Mouse (Mus musculus): ENCODE measurements around the gene Fam234b. TPM values are rescaled to one million over a fixed set of nuclear protein-coding genes. Genes with fewer than 3 reads are reported as not detected.

Gene Fam234b
- polyA plus RNA-seq (2015; fragmentation: Nextera tagmentation; extraction: Ambion mirVana), result 110 and 120 TPM in 2 replicates

GRCm38 (mm10) chr6:135197921-135198532 lies at the start of gene Fam234b, which contains the start of gene Hebp1:
Gene Fam234b (plus strand): TSS chr6:135197977.
Gene Hebp1 (minus strand): TSS chr6:135198022.
- H3K9me3 ChIP-seq (ENCODE audit: control insufficient read depth, low read length), result no peaks in the 10 kb centered on the region
- H3K27me3 ChIP-seq (replicated peaks; ENCODE audit: control insufficient read depth, insufficient read depth, low read length), result no peaks in the 10 kb centered on the region
- H3K9ac ChIP-seq (ENCODE audit: low read depth, low read length), result peak within 1 kb of the TSS; percentile 89
- H3K4me3 ChIP-seq (ENCODE audit: low read length), result peak within 1 kb of the TSS; percentile 75
- peak; percentile 92 for ATAC-seq
- H3K4me2 ChIP-seq (ENCODE audit: low read length), result peak within 1 kb of the TSS; percentile 75
- under 1% methylated on average over 48 of the region's 52 CpGs for WGBS
- peaks cover 14% of the 10 kb centered on the region for H3K4me1 ChIP-seq (ENCODE audit: control insufficient read depth, insufficient read depth, low read depth, low read length)
- H3K36me3 ChIP-seq (ENCODE audit: control insufficient read depth, insufficient read depth, low read length), result no peaks in the 10 kb centered on the region
- H3K27ac ChIP-seq (ENCODE audit: low read depth, low read length), result peak within 1 kb of the TSS; percentile 85

- no peak overlapping the region for H3K4me3 ChIP-seq (ENCODE audit: low read length)
- no peaks in the 10 kb centered on the region for H3K27me3 ChIP-seq (replicated peaks; ENCODE audit: control insufficient read depth, insufficient read depth, low read length)
- no peak overlapping the region for H3K27ac ChIP-seq (ENCODE audit: low read depth, low read length)
- 38% methylated on average over 1 of the region's 1 CpGs for WGBS
- H3K36me3 ChIP-seq (ENCODE audit: control insufficient read depth, insufficient read depth, low read length), result no peaks in the 10 kb centered on the region
- H3K4me1 ChIP-seq (ENCODE audit: control insufficient read depth, insufficient read depth, low read depth, low read length), result no peaks in the 10 kb centered on the region
- no peak; the same call in 1 of the 2 replicates for ATAC-seq
- no peak overlapping the region for H3K9ac ChIP-seq (ENCODE audit: low read depth, low read length)
- no peaks in the 10 kb centered on the region for H3K9me3 ChIP-seq (ENCODE audit: control insufficient read depth, low read length)
- H3K4me2 ChIP-seq (ENCODE audit: low read length), result no peak overlapping the region
Observed at GRCm38 (mm10) chr6:135148506-135148905, 49.3 kb upstream of the Fam234b start.

GRCm38 (mm10) chr6:135149175-135149574 lies 48.6 kb upstream of the Fam234b start:
- Histone ChIP-seq H3K9ac (ENCODE audit: low read depth, low read length) (no peak overlapping the region), H3K27ac (ENCODE audit: low read depth, low read length) (no peak overlapping the region), H3K4me1 (ENCODE audit: control insufficient read depth, insufficient read depth, low read depth, low read length) (no peaks in the 10 kb centered on the region), H3K4me3 (ENCODE audit: low read length) (no peak overlapping the region), H3K27me3 (replicated peaks; ENCODE audit: control insufficient read depth, insufficient read depth, low read length) (no peaks in the 10 kb centered on the region), H3K36me3 (ENCODE audit: control insufficient read depth, insufficient read depth, low read length) (no peaks in the 10 kb centered on the region), H3K9me3 (ENCODE audit: control insufficient read depth, low read length) (no peaks in the 10 kb centered on the region), H3K4me2 (ENCODE audit: low read length) (no peak overlapping the region)
- WGBS, result 86% methylated on average over 4 of the region's 4 CpGs
- no peak for ATAC-seq

- Histone ChIP-seq H3K4me2 (ENCODE audit: low read length) (no peak overlapping the region), H3K36me3 (ENCODE audit: control insufficient read depth, insufficient read depth, low read length) (no peaks in the 10 kb centered on the region), H3K27me3 (replicated peaks; ENCODE audit: control insufficient read depth, insufficient read depth, low read length) (no peaks in the 10 kb centered on the region), H3K27ac (ENCODE audit: low read depth, low read length) (no peak overlapping the region), H3K9me3 (ENCODE audit: control insufficient read depth, low read length) (no peaks in the 10 kb centered on the region), H3K9ac (ENCODE audit: low read depth, low read length) (no peak overlapping the region), H3K4me3 (ENCODE audit: low read length) (no peak overlapping the region), H3K4me1 (ENCODE audit: control insufficient read depth, insufficient read depth, low read depth, low read length) (no peaks in the 10 kb centered on the region)
- 81% methylated on average over 4 of the region's 4 CpGs for WGBS
- ATAC-seq, result no peak
Observed at GRCm38 (mm10) chr6:135149722-135150121, 48.1 kb upstream of the Fam234b start.

- Histone ChIP-seq H3K4me2 (ENCODE audit: low read length) (no peak overlapping the region), H3K36me3 (ENCODE audit: control insufficient read depth, insufficient read depth, low read length) (no peaks in the 10 kb centered on the region), H3K4me1 (ENCODE audit: control insufficient read depth, insufficient read depth, low read depth, low read length) (no peaks in the 10 kb centered on the region), H3K9me3 (ENCODE audit: control insufficient read depth, low read length) (no peaks in the 10 kb centered on the region), H3K27ac (ENCODE audit: low read depth, low read length) (no peak overlapping the region), H3K9ac (ENCODE audit: low read depth, low read length) (no peak overlapping the region), H3K27me3 (replicated peaks; ENCODE audit: control insufficient read depth, insufficient read depth, low read length) (no peaks in the 10 kb centered on the region), H3K4me3 (ENCODE audit: low read length) (no peak overlapping the region)
- no peak for ATAC-seq
- 33% methylated on average over 5 of the region's 5 CpGs for WGBS
Observed at GRCm38 (mm10) chr6:135150311-135150710, 47.5 kb upstream of the Fam234b start.

GRCm38 (mm10) chr6:135153719-135154118 lies 44.1 kb upstream of the Fam234b start:
- Histone ChIP-seq H3K27ac (ENCODE audit: low read depth, low read length) (no peak overlapping the region), H3K4me1 (ENCODE audit: control insufficient read depth, insufficient read depth, low read depth, low read length) (no peaks in the 10 kb centered on the region), H3K4me3 (ENCODE audit: low read length) (no peak overlapping the region), H3K36me3 (ENCODE audit: control insufficient read depth, insufficient read depth, low read length) (no peaks in the 10 kb centered on the region), H3K4me2 (ENCODE audit: low read length) (no peak overlapping the region), H3K9ac (ENCODE audit: low read depth, low read length) (no peak overlapping the region), H3K27me3 (replicated peaks; ENCODE audit: control insufficient read depth, insufficient read depth, low read length) (no peaks in the 10 kb centered on the region), H3K9me3 (ENCODE audit: control insufficient read depth, low read length) (no peaks in the 10 kb centered on the region)
- WGBS, result 69% methylated on average over 5 of the region's 5 CpGs
- no peak for ATAC-seq

- ATAC-seq, result no peak
- Histone ChIP-seq H3K36me3 (ENCODE audit: control insufficient read depth, insufficient read depth, low read length) (no peaks in the 10 kb centered on the region), H3K9me3 (ENCODE audit: control insufficient read depth, low read length) (no peaks in the 10 kb centered on the region), H3K27ac (ENCODE audit: low read depth, low read length) (no peak overlapping the region), H3K4me3 (ENCODE audit: low read length) (no peak overlapping the region), H3K9ac (ENCODE audit: low read depth, low read length) (no peak overlapping the region), H3K4me2 (ENCODE audit: low read length) (no peak overlapping the region), H3K4me1 (ENCODE audit: control insufficient read depth, insufficient read depth, low read depth, low read length) (no peaks in the 10 kb centered on the region), H3K27me3 (replicated peaks; ENCODE audit: control insufficient read depth, insufficient read depth, low read length) (no peaks in the 10 kb centered on the region)
- 75% methylated on average over 8 of the region's 8 CpGs for WGBS
Observed at GRCm38 (mm10) chr6:135156597-135156996, 41.2 kb upstream of the Fam234b start.

- Histone ChIP-seq H3K9me3 (ENCODE audit: control insufficient read depth, low read length) (no peaks in the 10 kb centered on the region), H3K4me3 (ENCODE audit: low read length) (no peak overlapping the region), H3K9ac (ENCODE audit: low read depth, low read length) (no peak overlapping the region), H3K4me2 (ENCODE audit: low read length) (no peak overlapping the region), H3K36me3 (ENCODE audit: control insufficient read depth, insufficient read depth, low read length) (no peaks in the 10 kb centered on the region), H3K27ac (ENCODE audit: low read depth, low read length) (no peak overlapping the region), H3K4me1 (ENCODE audit: control insufficient read depth, insufficient read depth, low read depth, low read length) (no peaks in the 10 kb centered on the region), H3K27me3 (replicated peaks; ENCODE audit: control insufficient read depth, insufficient read depth, low read length) (no peaks in the 10 kb centered on the region)
- 70% methylated on average over 4 of the region's 4 CpGs for WGBS
- ATAC-seq, result no peak
Observed at GRCm38 (mm10) chr6:135157496-135157895, 40.3 kb upstream of the Fam234b start.

GRCm38 (mm10) chr6:135158509-135158908 lies 39.3 kb upstream of the Fam234b start:
- H3K9me3 ChIP-seq (ENCODE audit: control insufficient read depth, low read length), result no peaks in the 10 kb centered on the region
- H3K36me3 ChIP-seq (ENCODE audit: control insufficient read depth, insufficient read depth, low read length), result no peaks in the 10 kb centered on the region
- no peaks in the 10 kb centered on the region for H3K27me3 ChIP-seq (replicated peaks; ENCODE audit: control insufficient read depth, insufficient read depth, low read length)
- H3K4me2 ChIP-seq (ENCODE audit: low read length), result no peak overlapping the region
- 27% methylated on average over 4 of the region's 4 CpGs for WGBS
- H3K9ac ChIP-seq (ENCODE audit: low read depth, low read length), result no peak overlapping the region
- no peaks in the 10 kb centered on the region for H3K4me1 ChIP-seq (ENCODE audit: control insufficient read depth, insufficient read depth, low read depth, low read length)
- H3K4me3 ChIP-seq (ENCODE audit: low read length), result no peak overlapping the region
- no peak overlapping the region for H3K27ac ChIP-seq (ENCODE audit: low read depth, low read length)
- no peak for ATAC-seq
